Mouse (Mus musculus) kidney, postnatal 0 days (tissue): ENCODE measurements around the gene Hdlbp. TPM values are rescaled to one million over a fixed set of nuclear protein-coding genes. Genes with fewer than 3 reads are reported as not detected.

Experiments used
- ATAC-seq: fragments of 200-750 bp; cut with Nextera tagmentation; replicated peaks from 2 replicates; pipeline ENCODE4 v1.8.0; 2017; ENCODE audit warnings: low read depth, moderate number of reproducible peaks, moderate TSS enrichment, moderate library complexity; ENCODE audit not compliant: low FRiP score
- DNase-seq: peaks from one replicate; pipeline ENCODE4 v3.0.0-alpha.2; 2016; ENCODE audit warnings: low spot score
- H3K27ac ChIP-seq: fragments of 300-500 bp; sonication (generic); 2 replicates; pipeline ENCODE4 v1.5.1; 2014; ENCODE audit warnings: mild to moderate bottlenecking
- H3K27me3 ChIP-seq: fragments of 300-500 bp; sonication (generic); 2 replicates; pipeline ENCODE4 v1.6.1; 2014; ENCODE audit warnings: low read length, mixed read lengths; ENCODE audit not compliant: insufficient read depth
- H3K36me3 ChIP-seq: fragments of 300-500 bp; sonication (generic); 2 replicates; pipeline ENCODE4 v1.6.1; 2014; ENCODE audit warnings: low read length, mixed read lengths; ENCODE audit not compliant: insufficient read depth
- H3K4me1 ChIP-seq: fragments of 300-500 bp; sonication (generic); replicated peaks from 2 replicates; pipeline ENCODE4 v1.6.1; 2014; ENCODE audit warnings: antibody characterized with exemption, low read length, mixed read lengths; ENCODE audit not compliant: insufficient read depth
- H3K4me2 ChIP-seq: fragments of 300-500 bp; sonication (generic); 2 replicates; pipeline ENCODE4 v1.6.1; 2014; ENCODE audit warnings: mild to moderate bottlenecking, low read length, moderate library complexity, mixed read lengths
- H3K4me3 ChIP-seq: fragments of 300-500 bp; sonication (generic); replicated peaks from 2 replicates; pipeline ENCODE4 v1.5.1; 2014; ENCODE audit warnings: low read depth, low read length
- H3K9ac ChIP-seq: fragments of 300-500 bp; sonication (generic); 2 replicates; pipeline ENCODE4 v1.6.1; 2014; ENCODE audit warnings: low read depth, low read length
- H3K9me3 ChIP-seq: fragments of 300-500 bp; sonication (generic); replicated peaks from 2 replicates; pipeline ENCODE4 v1.6.1; 2016; ENCODE audit warnings: low read length, inconsistent platforms, mixed read lengths
- CTCF ChIP-seq: IDR thresholded peaks from 2 replicates; pipeline ENCODE4 v1.5.1; 2016; ENCODE audit warnings: antibody characterized with exemption, low read depth, mild to moderate bottlenecking, moderate library complexity
- WGBS: fragments of 180-500 bp; shearing (Covaris S2); extraction: QIAGEN DNeasy Blood & Tissue Kit; methylation state at CpG from one replicate; pipeline ENCODE4 v1.1.7; 2014; 5-methylcytosine and 5-hydroxymethylcytosine counted together
- polyA plus RNA-seq: library from polyadenylated mRNA; unstranded; fragments of >200 nt; fragmentation: Nextera tagmentation; extraction: Ambion mirVana; gene quantifications from 2 replicates; pipeline ENCODE4 v1.2.1, GENCODE M21; 2015

Gene Hdlbp
- polyA plus RNA-seq, 1 experiment from 2014 or later = 151 TPM

DNA sequence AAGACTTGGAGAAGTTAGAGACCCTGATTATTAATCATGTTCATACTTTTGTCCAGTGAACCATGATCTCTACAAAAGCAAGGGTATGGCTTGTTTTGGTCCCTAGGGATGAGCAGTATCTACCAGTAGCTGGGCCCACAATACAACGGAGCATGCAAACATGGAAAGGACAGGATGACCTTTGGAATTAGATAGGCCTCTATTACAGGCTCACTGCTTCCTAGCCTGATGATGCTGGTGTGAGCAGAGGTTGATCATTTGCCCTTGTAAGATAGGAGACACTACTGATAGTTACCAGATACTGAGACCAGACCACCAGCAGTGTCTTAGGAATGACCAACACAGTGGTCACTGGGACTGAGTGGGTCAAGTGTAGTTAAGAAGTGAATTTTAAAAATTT lies 39.3 kb downstream of the Hdlbp start:
- ATAC-seq = no peak

DNA sequence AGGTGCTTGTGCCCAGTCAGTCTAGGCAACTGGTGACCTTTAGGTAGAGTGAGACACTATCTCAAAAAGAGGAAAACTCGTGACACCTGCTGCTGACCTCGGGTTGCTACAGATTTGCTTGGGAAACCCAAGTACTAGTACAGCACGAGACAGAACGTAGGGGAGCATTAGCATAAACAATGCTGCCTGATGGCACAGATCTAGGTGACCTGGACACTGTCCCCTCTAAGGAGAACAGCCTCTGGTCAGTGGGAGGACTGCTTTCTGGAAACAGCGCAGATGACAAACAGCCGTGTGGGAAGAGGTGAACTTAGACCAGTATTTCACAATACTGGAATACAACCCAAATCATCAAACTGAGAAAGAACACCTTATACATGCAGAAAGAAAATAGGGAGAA lies 46.5 kb downstream of the Hdlbp start:
- no peaks in the 10 kb centered on the region for H3K27me3 ChIP-seq
- TF ChIP-seq CTCF = no peak
- no peak overlapping the region for H3K4me3 ChIP-seq
- H3K4me2 ChIP-seq = no peak overlapping the region
- WGBS = 78% methylated on average over 6 of the region's 6 CpGs
- DNase-seq = no peak
- H3K27ac ChIP-seq = no peak overlapping the region
- no peak for ATAC-seq
- H3K36me3 ChIP-seq = peaks cover 56% of the 10 kb centered on the region
- no peaks in the 10 kb centered on the region for H3K9me3 ChIP-seq
- no peak overlapping the region for H3K9ac ChIP-seq
- H3K4me1 ChIP-seq = no peaks in the 10 kb centered on the region

More for the DNA sequence above, 39.3 kb downstream of the Hdlbp start:
- no peak for DNase-seq
- no peak overlapping the region for H3K4me2 ChIP-seq
- no peak for TF ChIP-seq CTCF
- peaks cover 46% of the 10 kb centered on the region for H3K36me3 ChIP-seq
- no peak overlapping the region for H3K4me3 ChIP-seq
- H3K9me3 ChIP-seq = no peaks in the 10 kb centered on the region
- no peaks in the 10 kb centered on the region for H3K27me3 ChIP-seq
- 88% methylated on average over 1 of the region's 1 CpGs for WGBS
- peaks cover 6% of the 10 kb centered on the region for H3K4me1 ChIP-seq
- H3K27ac ChIP-seq = no peak overlapping the region
- no peak overlapping the region for H3K9ac ChIP-seq

- 79% methylated on average over 4 of the region's 4 CpGs for WGBS
- Histone ChIP-seq H3K4me3 (no peak overlapping the region), H3K36me3 (peaks cover 25% of the 10 kb centered on the region), H3K9me3 (no peaks in the 10 kb centered on the region), H3K27ac (no peak overlapping the region), H3K4me1 (0 out of 2 replicates have a peak, but pooled peaks cover 4% of the 10 kb centered on the region), H3K9ac (no peak overlapping the region), H3K4me2 (no peak overlapping the region), H3K27me3 (no peaks in the 10 kb centered on the region)
- ATAC-seq (no peak), DNase-seq (no peak)
- no peak for TF ChIP-seq CTCF
Measured at GRCm38 (mm10) chr1:93403403-93403802, 75.2 kb downstream of the Hdlbp start.

GRCm38 (mm10) chr1:93401191-93402052 lies 77.2 kb downstream of the Hdlbp start:
- H3K36me3 ChIP-seq = peaks cover 6% of the 10 kb centered on the region
- 0 out of 2 replicates have a peak, but pooled peaks cover 4% of the 10 kb centered on the region for H3K4me1 ChIP-seq
- H3K4me2 ChIP-seq = peak overlapping the region; percentile 55
- TF ChIP-seq CTCF = no peak
- no peaks in the 10 kb centered on the region for H3K9me3 ChIP-seq
- DNase-seq = peak; percentile 16
- H3K9ac ChIP-seq = 0 out of 2 replicates have a peak overlapping the region, but pooled peaks have one; percentile 35
- peak overlapping the region; percentile 20 for H3K4me3 ChIP-seq
- 15% methylated on average over 38 of the region's 38 CpGs for WGBS
- no peak overlapping the region for H3K27ac ChIP-seq
- peak; percentile 46 for ATAC-seq
- no peaks in the 10 kb centered on the region for H3K27me3 ChIP-seq

GRCm38 (mm10) chr1:93388906-93389305 lies 89.7 kb downstream of the Hdlbp start:
- H3K4me1 ChIP-seq = no peaks in the 10 kb centered on the region
- H3K36me3 ChIP-seq = no peaks in the 10 kb centered on the region
- no peak for DNase-seq
- no peaks in the 10 kb centered on the region for H3K27me3 ChIP-seq
- ATAC-seq = no peak
- no peak overlapping the region for H3K4me3 ChIP-seq
- no peak overlapping the region for H3K27ac ChIP-seq
- no peak for TF ChIP-seq CTCF
- no peak overlapping the region for H3K4me2 ChIP-seq
- H3K9me3 ChIP-seq = no peaks in the 10 kb centered on the region
- WGBS = 73% methylated on average over 2 of the region's 2 CpGs
- no peak overlapping the region for H3K9ac ChIP-seq

GRCm38 (mm10) chr1:93387198-93387597 lies 91.4 kb downstream of the Hdlbp start:
- no peaks in the 10 kb centered on the region for H3K27me3 ChIP-seq
- no peaks in the 10 kb centered on the region for H3K9me3 ChIP-seq
- ATAC-seq (no peak), DNase-seq (no peak)
- no peak overlapping the region for H3K27ac ChIP-seq
- no peaks in the 10 kb centered on the region for H3K4me1 ChIP-seq
- TF ChIP-seq CTCF = no peak
- H3K4me2 ChIP-seq = no peak overlapping the region
- H3K4me3 ChIP-seq = no peak overlapping the region
- 46% methylated on average over 2 of the region's 2 CpGs for WGBS
- H3K36me3 ChIP-seq = no peaks in the 10 kb centered on the region
- H3K9ac ChIP-seq = no peak overlapping the region
